Mouse (Mus musculus) cerebellum, postnatal 36 days (tissue): ENCODE results near the gene Gpn2.
A peak's percentile ranks its signal among the peaks of the same experiment; 100 is the strongest.

Experiments used
- DNase-seq, 2 experiments: peaks; one replicate each; pipeline ENCODE4 v3.0.0; 2021 to 2022; ENCODE audit warnings: mixed read lengths in 2 of 2

Gpn2 gene

GRCm38 (mm10) chr4:133596084-133596483 is 11.9 kb downstream of the Gpn2 start:
- no peak for DNase-seq

GRCm38 (mm10) chr4:133598616-133599015 is 14.5 kb downstream of the Gpn2 start:
- DNase-seq: no peak

GRCm38 (mm10) chr4:133599116-133599515 is 15.0 kb downstream of the Gpn2 start:
- DNase-seq: no peak

- peak; percentile 65 to 78 for DNase-seq
Observed at GRCm38 (mm10) chr4:133599571-133600073, 15.5 kb downstream of the Gpn2 start.

- DNase-seq: no peak
Observed at GRCm38 (mm10) chr4:133600306-133600705, 16.1 kb downstream of the Gpn2 start.

- DNase-seq: peak; percentile 44 to 48
Observed at GRCm38 (mm10) chr4:133601721-133602218, 17.6 kb downstream of the Gpn2 start, which contains the start of gene Sfn. Sfn (minus strand) TSS chr4:133602168.

- DNase-seq: no peak
Observed at GRCm38 (mm10) chr4:133603056-133603455, 18.9 kb downstream of the Gpn2 start.

GRCm38 (mm10) chr4:133604175-133604574 is 20.0 kb downstream of the Gpn2 start:
- no peak for DNase-seq

- DNase-seq: no peak
Observed at GRCm38 (mm10) chr4:133604856-133605255, 20.7 kb downstream of the Gpn2 start.

- no peak for DNase-seq
Observed at GRCm38 (mm10) chr4:133605330-133605729, 21.2 kb downstream of the Gpn2 start.

GRCm38 (mm10) chr4:133607284-133607683 is 23.1 kb downstream of the Gpn2 start:
- DNase-seq: no peak

GRCm38 (mm10) chr4:133609719-133610118 is 25.6 kb downstream of the Gpn2 start:
- DNase-seq: peak; percentile 75 to 79

- DNase-seq: no peak
Observed at GRCm38 (mm10) chr4:133611815-133612214, 27.7 kb downstream of the Gpn2 start.

GRCm38 (mm10) chr4:133612416-133612815 is 28.3 kb downstream of the Gpn2 start:
- DNase-seq: no peak

GRCm38 (mm10) chr4:133613026-133613425 is 28.9 kb downstream of the Gpn2 start:
- no peak for DNase-seq

GRCm38 (mm10) chr4:133613867-133614266 is 29.7 kb downstream of the Gpn2 start:
- no peak for DNase-seq

GRCm38 (mm10) chr4:133614274-133614761 is 30.2 kb downstream of the Gpn2 start:
- peak in 1 of 2 experiments; percentile 30 for DNase-seq

- no peak for DNase-seq
Observed at GRCm38 (mm10) chr4:133615416-133615815, 31.3 kb downstream of the Gpn2 start.

- DNase-seq: no peak
Observed at GRCm38 (mm10) chr4:133617936-133618335, 33.8 kb downstream of the Gpn2 start.

GRCm38 (mm10) chr4:133619473-133620136 is 35.4 kb downstream of the Gpn2 start:
- DNase-seq: no peak

- no peak for DNase-seq
Observed at GRCm38 (mm10) chr4:133620668-133621067, 36.5 kb downstream of the Gpn2 start.

GRCm38 (mm10) chr4:133622161-133622695 is 38.1 kb downstream of the Gpn2 start:
- no peak for DNase-seq

GRCm38 (mm10) chr4:133624830-133625229 is 40.7 kb downstream of the Gpn2 start:
- DNase-seq: no peak

- peak; percentile 29 to 35 for DNase-seq
Observed at GRCm38 (mm10) chr4:133625621-133626071, 41.5 kb downstream of the Gpn2 start.
